Mouse (Mus musculus) olfactory bulb, adult 2 months (tissue): Measurements from ENCODE around the gene Gsdme.

ENCODE experiments used
- CTCF ChIP-seq: fragments of 200-500 bp; IDR thresholded peaks from 2 replicates; pipeline ENCODE4 v1.5.1; 2012; ENCODE audit warnings: low read depth, mild to moderate bottlenecking, low read length, moderate library complexity; ENCODE audit not compliant: insufficient read depth
- POLR2A ChIP-seq: fragments of 200-500 bp; IDR thresholded peaks from 2 replicates; pipeline ENCODE4 v1.6.1; 2012; ENCODE audit warnings: mild to moderate bottlenecking, low read depth, low read length, moderate library complexity; ENCODE audit not compliant: insufficient read depth

- TF ChIP-seq CTCF (no peak), POLR2A (no peak)
Observed at GRCm38 (mm10) chr6:50222351-50222750, 41.3 kb downstream of the Gsdme start.
